Mouse (Mus musculus): ENCODE data around the gene Amigo3. TPM values are rescaled to one million over a fixed set of nuclear protein-coding genes. Genes with fewer than 3 reads are reported as not detected.

The Amigo3 gene
- polyA plus RNA-seq, 1 experiment from 2014 or later, result 2.0 TPM

DNA sequence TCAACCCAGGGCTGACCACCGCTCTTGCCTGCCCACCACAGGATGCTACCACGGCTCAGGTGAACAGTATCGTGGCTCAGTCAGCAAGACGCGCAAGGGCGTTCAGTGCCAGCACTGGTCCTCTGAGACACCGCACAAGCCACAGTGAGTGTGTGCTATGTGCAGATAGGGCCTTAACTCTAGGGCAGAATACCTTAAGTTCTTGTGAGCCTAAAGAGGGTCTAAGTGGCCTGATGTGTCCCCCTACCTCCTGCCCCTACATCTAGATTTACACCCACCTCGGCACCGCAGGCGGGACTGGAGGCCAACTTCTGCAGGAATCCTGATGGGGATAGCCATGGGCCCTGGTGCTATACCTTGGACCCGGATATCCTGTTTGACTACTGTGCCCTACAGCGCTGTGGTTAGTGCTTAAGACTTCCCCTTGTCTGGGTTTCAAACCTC is 30.1 kb downstream of the Amigo3 start, which contains the start of gene Rnf123:
Gene Rnf123, minus strand, starts transcription at position 359 of the 444 bp plus-strand sequence.
- peak; percentile 39 for DNase-seq (ENCODE audit: low spot score)

DNA sequence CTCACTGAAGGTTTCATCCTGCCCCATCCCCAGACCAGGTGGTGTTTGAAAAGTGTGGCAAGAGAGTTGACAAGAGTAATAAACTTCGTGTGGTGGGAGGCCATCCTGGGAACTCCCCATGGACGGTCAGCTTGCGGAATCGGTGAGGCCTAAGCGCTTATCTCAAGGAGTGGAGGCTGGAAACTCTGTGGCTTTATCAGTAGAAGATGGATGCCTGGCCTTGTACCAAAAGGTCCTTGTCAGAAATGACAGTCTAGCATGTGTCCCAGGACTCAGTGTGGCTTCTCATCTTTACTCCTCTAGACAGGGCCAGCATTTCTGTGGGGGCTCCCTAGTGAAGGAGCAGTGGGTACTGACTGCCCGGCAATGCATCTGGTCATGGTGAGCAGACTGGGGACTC is 30.6 kb downstream of the Amigo3 start:
- no peak for DNase-seq (ENCODE audit: low spot score)

- DNase-seq (ENCODE audit: low spot score), result no peak
Measured at GRCm38 (mm10) chr9:108085261-108085660, 32.3 kb downstream of the Amigo3 start.

DNA sequence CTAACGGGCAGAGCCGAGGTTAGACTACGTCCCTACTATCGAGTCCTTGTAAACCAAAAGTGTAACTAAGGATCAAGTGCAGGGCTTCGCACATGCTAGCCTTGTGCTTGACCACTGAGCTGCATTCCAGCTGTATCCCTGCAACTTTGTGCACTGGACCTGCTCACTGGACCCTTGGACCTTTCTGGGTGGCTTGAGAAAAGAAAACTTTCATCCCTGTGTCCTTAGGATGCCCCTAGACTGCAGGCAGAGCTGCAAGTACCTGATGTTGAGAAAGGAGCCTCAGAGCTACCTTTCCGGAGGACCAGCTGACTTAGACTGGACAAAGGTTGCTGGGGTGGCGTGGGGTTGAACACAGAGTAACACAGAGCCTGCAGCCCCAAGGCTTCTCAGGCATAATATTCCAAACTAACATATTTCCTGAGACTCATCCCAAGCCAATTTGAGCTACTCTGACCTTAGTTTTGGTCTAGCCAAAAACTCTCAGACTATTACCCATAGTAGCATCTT is 37.7 kb downstream of the Amigo3 start:
- no peak for DNase-seq (ENCODE audit: low spot score)

DNA sequence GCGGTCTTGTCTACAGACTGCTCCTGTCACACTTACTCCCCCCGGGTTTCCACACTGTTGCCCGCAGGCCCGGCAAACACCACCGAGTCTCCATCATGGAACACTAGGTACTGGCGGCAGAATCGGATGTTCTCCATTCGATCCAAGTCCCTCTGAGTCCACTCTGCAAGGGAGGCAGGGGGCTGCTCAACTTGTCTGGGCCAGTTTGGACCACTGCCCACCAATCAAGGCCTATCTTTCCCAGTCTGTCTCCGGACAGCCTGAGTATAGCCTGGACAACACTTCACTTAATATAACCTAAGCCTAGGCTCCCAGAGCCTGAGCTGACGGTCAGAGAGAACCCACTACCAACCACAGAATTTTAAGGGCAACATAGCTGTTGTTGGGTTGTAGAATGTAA is 40.6 kb downstream of the Amigo3 start:
- DNase-seq (ENCODE audit: low spot score), result no peak

DNA sequence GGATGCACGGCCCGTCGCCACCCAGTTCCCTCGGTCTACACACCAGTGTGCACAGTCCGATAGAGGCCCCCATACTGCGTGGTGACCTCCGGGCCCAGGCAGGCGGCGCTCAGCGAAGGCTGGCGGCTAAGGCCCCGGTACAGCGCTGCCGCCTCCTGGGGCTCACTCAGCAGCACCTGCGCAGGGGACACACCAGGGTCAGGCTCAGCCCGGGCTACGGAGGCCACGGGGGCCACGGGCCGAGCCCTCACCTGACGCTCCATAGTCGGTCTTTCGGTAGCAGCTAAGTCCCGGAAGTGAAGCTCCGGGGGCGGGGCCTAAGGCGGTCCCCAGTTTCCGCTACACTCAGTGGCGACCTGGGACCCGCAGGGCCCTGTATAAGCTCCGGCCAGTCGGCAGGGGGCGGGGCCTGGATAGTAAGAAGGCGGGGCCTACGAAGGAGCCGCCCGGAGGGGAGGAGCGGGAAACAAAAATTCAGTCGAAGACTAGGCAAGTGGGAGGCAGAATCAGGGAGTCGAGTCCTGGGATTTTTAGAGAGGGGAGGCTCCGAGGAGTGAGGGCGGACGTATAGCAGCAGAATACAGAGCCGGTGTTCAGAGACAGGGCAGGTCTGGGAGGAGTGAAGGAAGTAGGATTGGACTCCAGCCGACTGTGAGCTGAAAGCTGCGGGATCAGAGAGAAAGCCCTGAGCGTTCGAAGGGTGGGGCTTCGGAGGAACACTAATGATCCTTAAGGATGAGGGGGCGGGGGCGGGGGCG is 41.4 kb downstream of the Amigo3 start, which contains the start of gene Apeh:
Gene Apeh, minus strand, starts transcription at position 423 of the 758 bp plus-strand sequence.
- peak; percentile 93 for DNase-seq (ENCODE audit: low spot score)

GRCm38 (mm10) chr9:108094998-108095411 is 42.0 kb downstream of the Amigo3 start:
- no peak for DNase-seq (ENCODE audit: low spot score)

GRCm38 (mm10) chr9:108095518-108095917 is 42.6 kb downstream of the Amigo3 start:
- peak; percentile 69 for DNase-seq (ENCODE audit: low spot score)

GRCm38 (mm10) chr9:108095949-108096712 is 43.2 kb downstream of the Amigo3 start:
- DNase-seq (ENCODE audit: low spot score), result no peak

DNA sequence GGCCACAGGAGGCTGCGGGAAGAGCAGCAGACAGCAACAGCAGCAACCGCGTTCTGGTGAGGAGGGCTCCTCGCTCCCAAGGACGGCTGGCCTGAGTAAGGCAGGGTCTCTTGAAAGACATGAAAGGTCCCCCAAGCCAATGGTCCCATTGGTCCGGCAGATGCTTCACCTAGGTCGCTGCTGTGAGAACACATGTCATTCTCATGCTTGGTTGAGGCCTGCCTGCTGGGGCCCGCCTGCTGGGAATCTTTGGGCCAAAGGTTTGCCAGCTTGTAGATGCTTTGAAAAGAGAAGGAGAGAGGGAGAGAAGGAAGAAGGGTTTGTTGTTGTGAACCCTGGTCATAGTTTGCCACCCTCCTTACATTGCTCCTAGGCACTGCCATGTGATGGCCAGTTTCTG is 46.7 kb downstream of the Amigo3 start:
- no peak for DNase-seq (ENCODE audit: low spot score)

GRCm38 (mm10) chr9:108104766-108105548 is 52.0 kb downstream of the Amigo3 start:
- peak; percentile 49 for DNase-seq (ENCODE audit: low spot score)

Small RNA genes within 50 kb of the gene (microRNA-seq; reads per million reads assigned to microRNA genes)
- gene Gm47303 (ENCODE audit: borderline number of aligned reads), result not detected
- not detected for gene Mir7088 (ENCODE audit: borderline number of aligned reads)

Other genes with a start within 250 kb of the Amigo3 start
- gene Rbm6, start 179.9 kb upstream of the Amigo3 start, polyA plus RNA-seq (2015; fragmentation: Nextera tagmentation; extraction: Ambion mirVana), result 61.2 and 66.2 TPM in 2 replicates
- gene Mon1a, start 165.0 kb upstream of the Amigo3 start, polyA plus RNA-seq (2015; fragmentation: Nextera tagmentation; extraction: Ambion mirVana), result 17.2 and 17.9 TPM in 2 replicates
- 1.6 and 2.4 TPM in 2 replicates for gene Mst1r, start 146.3 kb upstream of the Amigo3 start, polyA plus RNA-seq (2015; fragmentation: Nextera tagmentation; extraction: Ambion mirVana)
- not detected in 2 replicates for gene Actl11, start 124.7 kb upstream of the Amigo3 start, polyA plus RNA-seq (2015; fragmentation: Nextera tagmentation; extraction: Ambion mirVana)
- gene Camkv, start 117.5 kb upstream of the Amigo3 start, polyA plus RNA-seq (2015; fragmentation: Nextera tagmentation; extraction: Ambion mirVana), result 12.1 and 12.9 TPM in 2 replicates
- 23.1 and 27.2 TPM in 2 replicates for gene Traip, start 103.0 kb upstream of the Amigo3 start, polyA plus RNA-seq (2015; fragmentation: Nextera tagmentation; extraction: Ambion mirVana)
- 54.9 and 63.2 TPM in 2 replicates for gene Uba7, start 77.7 kb upstream of the Amigo3 start, polyA plus RNA-seq (2015; fragmentation: Nextera tagmentation; extraction: Ambion mirVana)
- 0.26 and 0.27 TPM in 2 replicates for gene Gm20661, start 70.1 kb upstream of the Amigo3 start, polyA plus RNA-seq (2015; fragmentation: Nextera tagmentation; extraction: Ambion mirVana)
- 31.6 and 33.8 TPM in 2 replicates for gene Inka1, start 67.3 kb upstream of the Amigo3 start, polyA plus RNA-seq (2015; fragmentation: Nextera tagmentation; extraction: Ambion mirVana)
- gene Cdhr4, start 60.7 kb upstream of the Amigo3 start, polyA plus RNA-seq (2015; fragmentation: Nextera tagmentation; extraction: Ambion mirVana), result 0.90 and 0.95 TPM in 2 replicates
- 0.28 TPM in 1 of 2 replicates, not detected in the other for gene Gm20662, start 56.8 kb upstream of the Amigo3 start, polyA plus RNA-seq (2015; fragmentation: Nextera tagmentation; extraction: Ambion mirVana)
- gene Ip6k1, start 50.7 kb upstream of the Amigo3 start, polyA plus RNA-seq (2015; fragmentation: Nextera tagmentation; extraction: Ambion mirVana), result 48.4 and 55.1 TPM in 2 replicates
- 29.9 TPM in 2 replicates for gene Gmppb, start 3.9 kb upstream of the Amigo3 start, polyA plus RNA-seq (2015; fragmentation: Nextera tagmentation; extraction: Ambion mirVana)
- gene Mst1, start 27.3 kb downstream of the Amigo3 start, polyA plus RNA-seq (2015; fragmentation: Nextera tagmentation; extraction: Ambion mirVana), result 1.5 and 3.1 TPM in 2 replicates
- 27.9 and 37.9 TPM in 2 replicates for gene Rnf123, start 30.2 kb downstream of the Amigo3 start, polyA plus RNA-seq (2015; fragmentation: Nextera tagmentation; extraction: Ambion mirVana)
- 48.0 and 51.4 TPM in 2 replicates for gene Apeh, start 41.4 kb downstream of the Amigo3 start, polyA plus RNA-seq (2015; fragmentation: Nextera tagmentation; extraction: Ambion mirVana)
- gene Bsn, start 137.2 kb downstream of the Amigo3 start, polyA plus RNA-seq (2015; fragmentation: Nextera tagmentation; extraction: Ambion mirVana), result 1.9 and 2.0 TPM in 2 replicates
- gene Dag1, start 210.8 kb downstream of the Amigo3 start, polyA plus RNA-seq (2015; fragmentation: Nextera tagmentation; extraction: Ambion mirVana), result 14.0 and 15.6 TPM in 2 replicates
- 8.2 and 12.4 TPM in 2 replicates for gene Nicn1, start 237.3 kb downstream of the Amigo3 start, polyA plus RNA-seq (2015; fragmentation: Nextera tagmentation; extraction: Ambion mirVana)
- gene Amt, start 243.7 kb downstream of the Amigo3 start, polyA plus RNA-seq (2015; fragmentation: Nextera tagmentation; extraction: Ambion mirVana), result 1.1 and 1.8 TPM in 2 replicates